Mouse (Mus musculus) ovary, postnatal 10 days (tissue): Measurements from ENCODE around the gene Nacc1.
"Not testable (repeated sequence)": the region's sequence is repeated elsewhere in the genome, so short reads cannot be mapped to it uniquely, and the experiment has no call there.

Source experiments
- DNase-seq: peaks from one replicate; pipeline ENCODE4 v3.0.0; 2022; ENCODE audit warnings: low spot score

Gene Nacc1

DNA sequence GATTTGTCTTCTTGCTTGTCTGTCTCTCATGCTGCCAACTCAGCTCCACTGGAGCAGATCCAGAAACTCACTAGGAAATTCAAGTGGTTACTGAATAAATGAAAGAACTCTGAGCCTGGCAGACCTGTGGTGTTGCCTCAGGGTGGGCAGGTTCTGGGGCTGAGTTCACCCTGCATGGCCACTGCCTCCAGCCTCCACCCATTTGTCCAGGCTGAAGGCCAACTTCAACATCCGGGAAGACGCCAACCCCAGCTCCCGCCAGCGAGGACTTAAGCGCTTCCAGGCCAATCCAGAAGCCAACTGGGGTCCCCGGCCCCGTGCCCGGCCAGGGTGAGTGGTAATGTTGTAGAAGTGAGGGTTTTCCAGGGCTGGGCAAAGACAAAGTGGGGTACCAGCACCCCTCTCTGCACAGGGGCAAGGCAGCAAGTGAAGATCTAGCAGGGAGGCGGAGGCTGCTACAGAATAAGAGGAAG is 11.3 kb upstream of the Nacc1 start:
- no peak for DNase-seq

- no peak for DNase-seq
Measured at GRCm38 (mm10) chr8:84698288-84698687, 10.6 kb upstream of the Nacc1 start.

- DNase-seq = no peak
Measured at GRCm38 (mm10) chr8:84697166-84698130, 9.8 kb upstream of the Nacc1 start.

DNA sequence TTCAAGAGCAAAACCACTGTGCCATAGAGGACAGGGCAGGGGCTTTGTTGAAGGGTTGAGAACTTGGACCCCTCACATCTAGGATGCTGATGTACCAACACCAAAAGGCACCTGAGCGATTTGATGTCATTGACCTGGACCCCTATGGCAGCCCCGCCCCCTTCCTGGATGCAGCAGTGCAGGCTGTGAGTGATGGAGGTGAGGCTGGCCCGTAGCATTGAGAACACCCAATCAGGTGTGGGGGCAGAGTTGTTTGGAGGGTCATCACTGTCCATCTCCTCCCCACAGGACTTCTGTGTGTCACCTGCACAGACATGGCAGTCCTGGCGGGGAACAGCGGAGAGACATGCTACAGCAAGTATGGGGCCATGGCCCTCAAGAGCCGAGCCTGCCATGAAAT is 7.5 kb upstream of the Nacc1 start:
- DNase-seq = no peak

- DNase-seq = no peak
Measured at GRCm38 (mm10) chr8:84693332-84693731, 5.7 kb upstream of the Nacc1 start.

DNA sequence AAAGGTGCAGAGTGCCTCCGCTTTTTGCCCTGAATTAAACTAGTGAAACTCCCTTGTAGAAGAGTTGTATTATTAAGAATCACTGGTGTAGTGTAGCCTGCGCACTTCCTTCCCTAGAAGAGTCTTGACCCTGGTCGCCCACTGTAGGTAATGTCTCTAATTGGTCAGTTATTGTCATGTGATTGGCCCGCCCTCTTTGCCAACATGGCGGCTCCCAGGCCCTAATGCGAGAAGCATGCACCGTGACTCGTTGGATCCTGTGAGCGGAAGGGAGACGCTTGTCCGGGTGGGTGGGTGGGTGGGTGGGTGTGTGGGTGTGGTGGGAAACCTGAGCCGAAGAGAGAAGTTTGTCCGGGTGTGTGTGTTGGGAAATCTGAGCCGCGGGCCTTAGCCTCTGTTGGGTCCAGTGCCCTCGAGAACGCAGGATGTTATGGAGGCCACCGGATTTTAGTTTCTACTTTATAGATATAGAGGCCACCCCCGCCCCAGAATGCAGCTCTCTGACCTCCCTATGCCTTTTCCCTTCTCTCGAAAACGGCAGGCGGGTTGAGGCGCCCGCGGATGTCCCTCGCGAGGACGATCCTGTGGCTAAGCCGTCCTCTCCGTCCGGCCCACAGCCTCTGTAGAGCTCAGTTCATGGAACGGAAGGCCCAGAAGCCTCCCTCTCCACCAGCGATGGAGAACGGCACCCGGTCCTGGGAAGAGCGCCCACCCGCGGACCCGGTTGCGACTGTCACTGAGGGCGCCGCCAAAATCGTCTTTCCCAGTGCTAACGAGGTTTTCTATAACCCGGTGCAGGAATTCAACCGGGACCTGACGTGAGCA is 1.6 kb upstream of the Nacc1 start:
- DNase-seq = peak; percentile 83

GRCm38 (mm10) chr8:84687003-84687704 is 508 bp downstream of the Nacc1 start:
- no peak for DNase-seq

DNA sequence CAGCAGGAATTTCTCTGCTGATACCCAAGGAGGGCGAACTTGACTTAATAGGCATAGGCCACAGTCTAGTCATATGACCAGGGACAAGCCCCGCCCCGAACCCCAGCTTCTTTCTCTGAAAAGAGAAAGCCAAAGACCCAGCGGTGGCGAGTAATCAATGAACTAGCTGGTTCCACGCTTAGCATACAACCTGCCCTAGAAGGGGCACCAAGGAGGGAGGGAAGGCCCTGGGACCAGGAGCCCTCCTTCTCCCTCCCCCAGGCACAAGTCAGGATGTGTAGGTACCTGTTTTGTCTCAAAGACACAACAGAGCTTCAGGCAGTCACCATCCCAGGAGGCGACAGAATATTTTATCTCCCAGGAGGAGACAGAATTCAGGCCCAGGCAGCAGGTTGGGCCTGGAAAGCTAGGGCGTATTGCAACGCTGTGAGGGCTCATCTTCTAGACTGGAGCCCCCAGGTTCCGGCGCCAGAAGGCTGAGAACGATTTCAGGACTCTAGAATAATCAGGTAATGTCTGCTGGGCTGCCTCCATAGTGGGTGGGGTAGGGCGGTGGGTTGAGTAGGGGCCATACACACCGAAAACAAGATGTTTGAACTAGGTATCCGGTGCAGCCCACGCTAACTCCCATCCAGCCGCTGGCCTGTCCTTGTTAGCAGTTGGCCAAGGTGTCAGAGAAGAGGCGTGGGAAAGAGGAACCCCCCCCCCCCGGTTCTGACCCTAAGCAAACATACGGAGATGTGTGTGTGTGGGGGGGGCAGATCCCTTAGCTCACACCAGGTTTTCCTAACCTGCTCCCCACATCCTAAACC is 1.3 kb downstream of the Nacc1 start, which contains the start of gene Trmt1:
Gene Trmt1, plus strand, starts transcription at position 117 of the 812 bp plus-strand sequence.
- DNase-seq = no peak

- no peak for DNase-seq
Measured at GRCm38 (mm10) chr8:84684537-84684936, 3.1 kb downstream of the Nacc1 start.

DNA sequence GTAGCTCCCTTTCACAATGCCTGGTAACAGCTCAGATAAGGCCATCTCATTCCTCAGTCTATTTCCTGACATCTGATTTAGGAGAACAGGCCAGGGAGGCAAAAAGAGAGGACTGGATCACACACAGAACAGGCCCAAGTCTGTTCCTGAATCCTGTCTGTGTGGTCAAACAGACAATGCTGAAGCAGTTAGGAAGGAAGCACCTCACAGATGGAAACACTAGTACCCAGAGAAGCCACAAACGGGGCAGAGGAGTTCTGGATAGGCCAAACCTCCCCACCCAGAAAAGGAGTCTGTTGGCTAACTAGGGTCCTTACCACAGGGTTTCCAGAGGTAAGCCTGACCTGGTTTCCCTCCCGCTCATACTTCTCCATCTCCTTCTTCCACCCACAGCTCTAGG is 5.4 kb downstream of the Nacc1 start:
- no peak for DNase-seq

DNA sequence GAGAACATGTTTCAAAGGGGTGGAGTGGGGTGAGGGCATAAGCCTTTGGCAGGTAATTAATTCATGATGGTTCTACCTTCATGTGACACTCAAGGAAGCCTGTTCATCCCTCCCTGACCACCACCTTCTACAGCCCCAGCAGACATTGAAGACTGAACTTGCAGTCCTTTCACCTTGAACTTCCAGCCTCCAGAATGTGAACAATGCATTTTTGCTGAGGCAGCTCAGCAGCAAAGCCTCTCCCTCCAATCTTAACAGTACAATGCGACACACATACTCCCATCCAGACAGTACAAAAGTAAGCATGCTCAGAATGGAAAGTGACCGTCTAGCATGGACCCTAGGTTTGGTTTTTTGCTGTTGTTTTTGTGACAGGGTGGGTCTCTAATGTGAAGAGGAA is 6.2 kb downstream of the Nacc1 start:
- no peak for DNase-seq

- no peak for DNase-seq
Measured at GRCm38 (mm10) chr8:84677305-84677704, 10.4 kb downstream of the Nacc1 start.

DNA sequence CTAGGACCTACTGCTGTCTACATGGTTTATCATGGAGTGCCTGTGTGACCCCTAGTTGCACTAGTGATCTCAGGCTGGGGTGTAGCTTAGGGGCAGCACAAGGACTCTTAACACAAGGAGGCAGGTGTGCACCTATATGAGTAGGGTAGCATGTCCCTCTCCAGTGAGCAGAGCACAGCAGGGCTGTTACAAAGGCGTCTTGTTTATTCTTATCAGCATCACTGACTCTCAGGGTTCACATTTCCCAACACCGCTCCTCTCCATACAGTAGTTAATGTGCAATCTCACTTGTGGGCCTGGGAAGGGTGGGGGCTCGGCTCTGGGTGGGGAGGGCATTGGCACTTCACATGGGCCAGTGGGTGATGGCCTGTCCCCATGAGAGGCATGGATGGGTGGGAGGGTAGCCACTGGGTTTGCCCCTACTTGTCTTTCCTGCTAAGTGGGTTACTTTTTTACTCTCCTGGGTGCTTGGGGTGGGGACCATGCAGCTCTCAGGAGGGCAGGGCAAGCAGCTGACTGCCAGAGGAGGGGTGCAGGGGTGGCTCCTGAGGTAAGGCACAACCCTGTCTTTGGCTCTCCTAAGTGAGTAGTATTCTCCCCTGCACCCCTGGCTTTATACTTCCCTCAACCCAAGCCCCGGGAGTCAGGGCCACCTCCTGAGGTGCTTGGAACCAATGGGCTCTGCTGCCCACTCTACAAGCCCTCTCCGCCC is 17.2 kb downstream of the Nacc1 start:
- not testable (repeated sequence) for DNase-seq

DNA sequence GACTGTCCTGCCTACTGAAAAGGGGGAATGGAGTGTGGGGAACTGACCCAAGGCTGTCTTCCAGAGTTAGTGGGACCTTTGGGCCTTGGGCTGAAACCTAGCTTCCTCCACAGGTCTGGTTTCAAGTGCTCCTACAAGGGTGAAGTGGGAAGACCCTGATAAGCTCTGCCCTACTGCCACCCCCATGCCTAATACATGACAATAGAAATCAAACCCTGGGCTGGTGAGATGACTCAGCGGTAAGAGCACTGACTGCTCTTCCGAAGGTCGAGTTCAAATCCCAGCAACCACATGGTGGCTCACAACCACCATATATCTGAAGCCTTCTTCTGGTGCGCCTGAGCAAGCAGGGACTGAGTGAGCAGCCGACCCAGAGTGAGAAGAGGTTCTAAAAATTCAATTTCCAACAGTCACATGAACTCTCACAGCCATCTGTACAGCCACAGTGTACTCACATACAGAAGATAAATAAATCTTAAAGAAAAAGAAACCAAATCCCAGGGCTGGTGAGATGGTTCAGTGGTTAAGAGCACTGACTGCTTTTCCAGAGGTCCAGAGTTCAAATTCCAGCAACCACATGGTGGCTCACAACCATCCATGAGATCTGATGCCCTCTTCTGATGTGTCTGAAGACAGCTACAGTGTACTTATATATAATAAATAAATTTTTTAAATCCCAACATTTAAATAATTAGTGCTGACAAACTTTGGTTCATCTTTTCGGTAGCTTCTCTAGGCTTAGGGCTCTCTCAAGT is 18.8 kb downstream of the Nacc1 start:
- DNase-seq = no peak

- DNase-seq = no peak
Measured at GRCm38 (mm10) chr8:84668081-84668480, 19.6 kb downstream of the Nacc1 start.

- DNase-seq = no peak
Measured at GRCm38 (mm10) chr8:84665385-84665893, 22.2 kb downstream of the Nacc1 start.

- peak; percentile 69 for DNase-seq
Measured at GRCm38 (mm10) chr8:84664566-84665384, 22.9 kb downstream of the Nacc1 start.

- DNase-seq = peak; percentile 84
Measured at GRCm38 (mm10) chr8:84663483-84664327, 24.0 kb downstream of the Nacc1 start.
